Mouse (Mus musculus) forebrain, embryonic 16.5 days (tissue): ENCODE measurements around the gene Fgfr2. TPM values are rescaled to one million over a fixed set of nuclear protein-coding genes. Genes with fewer than 3 reads are reported as not detected.

Source experiments
- ATAC-seq: fragments of 200-750 bp; cut with Nextera tagmentation; 2 replicates; pipeline ENCODE4 v1.8.0; 2017; ENCODE audit warnings: mild to moderate bottlenecking, moderate library complexity
- H3K27ac ChIP-seq: fragments of 300-500 bp; sonication (generic); 2 replicates; pipeline ENCODE4 v1.5.1; 2014; ENCODE audit warnings: low read length, control low read depth
- H3K27me3 ChIP-seq: fragments of 300-500 bp; sonication (generic); replicated peaks from 2 replicates; pipeline ENCODE4 v1.6.1; 2014; ENCODE audit warnings: low read length; ENCODE audit not compliant: control insufficient read depth, insufficient read depth
- H3K36me3 ChIP-seq: fragments of 300-500 bp; sonication (generic); 2 replicates; pipeline ENCODE4 v1.6.1; 2014; ENCODE audit not compliant: control insufficient read depth, insufficient read depth
- H3K4me1 ChIP-seq: fragments of 300-500 bp; sonication (generic); replicated peaks from 2 replicates; pipeline ENCODE4 v1.6.1; 2014; ENCODE audit warnings: low read length; ENCODE audit not compliant: control insufficient read depth, insufficient read depth
- H3K4me2 ChIP-seq: fragments of 300-500 bp; sonication (generic); 2 replicates; pipeline ENCODE4 v1.6.1; 2014; ENCODE audit warnings: mild to moderate bottlenecking, low read length, control low read depth
- H3K4me3 ChIP-seq: fragments of 300-500 bp; sonication (generic); replicated peaks from 2 replicates; pipeline ENCODE4 v1.5.1; 2014; ENCODE audit warnings: mild to moderate bottlenecking, low read length, control low read depth
- H3K9ac ChIP-seq: fragments of 300-500 bp; sonication (generic); replicated peaks from 2 replicates; pipeline ENCODE4 v1.6.1; 2014; ENCODE audit warnings: low read depth, low read length, control low read depth
- H3K9me3 ChIP-seq: fragments of 300-500 bp; sonication (generic); 2 replicates; pipeline ENCODE4 v1.6.1; 2016; ENCODE audit warnings: low read length; ENCODE audit not compliant: control insufficient read depth
- WGBS: fragments of 180-500 bp; shearing (Covaris S2); extraction: QIAGEN DNeasy Blood & Tissue Kit; methylation state at CpG from one replicate; pipeline ENCODE4 v1.1.7; 2014; 5-methylcytosine and 5-hydroxymethylcytosine counted together
- polyA plus RNA-seq: library from polyadenylated mRNA; unstranded; fragments of >200 nt; fragmentation: Nextera tagmentation; extraction: Ambion mirVana; gene quantifications from 2 replicates; pipeline ENCODE4 v1.2.1, GENCODE M21; 2015

The Fgfr2 gene
- polyA plus RNA-seq, 1 experiment from 2014 or later, result 39.2 TPM

DNA sequence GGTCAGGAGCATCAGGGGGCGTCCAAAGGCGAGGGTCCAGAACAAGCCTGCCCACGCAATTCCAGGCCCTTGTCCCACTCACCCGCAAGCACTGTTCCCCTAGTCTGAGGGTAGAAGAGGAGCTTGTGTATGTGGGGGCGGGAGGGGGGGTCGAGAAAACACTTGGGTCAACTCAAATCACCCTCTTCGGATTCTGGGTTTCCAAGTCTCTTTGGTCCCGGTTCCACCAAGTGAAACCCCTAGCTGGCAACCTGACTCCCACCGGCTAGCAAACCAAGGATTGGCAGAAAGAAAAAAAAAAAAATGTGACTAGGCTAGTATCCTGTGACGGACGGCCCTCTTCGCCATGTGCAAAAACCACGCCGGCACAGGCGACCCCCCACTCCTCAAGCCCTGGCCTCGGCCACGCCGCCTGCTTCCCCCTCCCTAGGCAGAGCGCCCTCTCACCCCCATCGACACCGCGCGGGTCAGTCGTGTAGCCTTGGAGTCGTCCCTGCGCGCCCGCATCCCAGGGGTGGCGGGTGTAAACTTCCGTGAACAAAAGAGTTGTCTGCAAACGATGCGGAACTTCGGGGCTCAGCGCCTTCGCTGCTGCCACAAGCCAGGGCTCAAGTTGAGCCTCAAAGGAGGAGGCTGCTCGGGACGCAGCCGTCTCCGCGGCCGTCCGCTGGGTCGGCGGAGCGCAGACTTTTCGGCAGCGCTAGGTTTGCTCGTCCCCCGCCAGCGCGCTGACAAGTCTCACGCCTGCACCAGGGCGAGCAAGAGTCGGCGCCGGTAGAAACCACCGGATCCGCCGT is 310.3 kb downstream of the Fgfr2 start:
- Histone ChIP-seq H3K9ac (peak overlapping the region; percentile 90), H3K4me1 (peaks cover 49% of the 10 kb centered on the region), H3K4me3 (peak overlapping the region; percentile 82), H3K27ac (peak overlapping the region; percentile 90), H3K36me3 (no peaks in the 10 kb centered on the region), H3K9me3 (no peaks in the 10 kb centered on the region), H3K4me2 (peak overlapping the region; percentile 85), H3K27me3 (no peaks in the 10 kb centered on the region)
- ATAC-seq, result peak; percentile 18
- WGBS, result under 1% methylated on average over 59 of the region's 59 CpGs

DNA sequence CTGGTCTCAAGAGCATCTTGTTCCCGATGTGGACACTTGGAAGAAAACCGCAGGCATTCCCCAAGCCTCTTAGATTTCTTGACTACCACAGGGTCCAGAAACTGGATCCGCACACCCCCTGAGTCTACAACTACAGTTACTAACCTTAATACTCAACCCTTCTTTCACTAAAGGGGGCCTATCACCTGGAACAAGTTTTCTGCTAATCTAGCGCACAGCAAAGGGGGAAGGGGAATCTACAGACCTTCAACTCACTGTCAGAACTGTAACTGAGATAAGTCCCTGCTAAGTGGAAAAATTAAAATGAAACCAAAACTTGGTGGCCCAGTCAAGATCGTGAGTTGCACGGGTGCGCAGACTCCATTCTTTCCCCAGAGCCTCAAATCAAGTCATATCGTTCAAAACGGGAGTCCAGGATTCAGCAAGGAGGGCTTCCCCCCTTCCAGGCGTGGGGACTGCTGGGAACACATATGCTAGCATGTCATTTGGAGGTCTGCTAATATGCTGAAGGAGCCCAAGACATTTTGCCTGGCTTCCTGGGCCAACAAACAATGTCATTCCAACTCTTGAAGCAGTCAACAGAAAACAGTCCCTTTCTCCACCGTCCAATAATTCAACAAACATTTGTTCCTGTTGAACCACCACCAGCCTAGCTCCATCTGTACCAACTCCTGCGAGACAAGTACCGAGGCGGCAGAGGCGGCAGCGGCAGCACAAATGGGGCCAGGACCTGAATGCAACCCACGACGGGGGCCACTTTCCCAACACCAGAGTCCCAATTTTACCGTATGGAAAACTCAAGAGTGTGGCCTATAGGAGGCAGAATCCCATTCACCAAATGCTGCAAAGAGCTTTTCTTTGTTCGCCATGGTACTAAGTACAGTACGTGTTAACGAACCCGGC is 311.2 kb downstream of the Fgfr2 start:
- H3K4me3 ChIP-seq, result peak overlapping the region; percentile 82
- H3K9me3 ChIP-seq, result no peaks in the 10 kb centered on the region
- H3K4me2 ChIP-seq, result peak overlapping the region; percentile 85
- H3K36me3 ChIP-seq, result no peaks in the 10 kb centered on the region
- no peak for ATAC-seq
- peak overlapping the region; percentile 90 for H3K9ac ChIP-seq
- peaks cover 58% of the 10 kb centered on the region for H3K4me1 ChIP-seq
- peak overlapping the region; percentile 90 for H3K27ac ChIP-seq
- H3K27me3 ChIP-seq, result no peaks in the 10 kb centered on the region
- WGBS, result 9% methylated on average over 23 of the region's 23 CpGs

DNA sequence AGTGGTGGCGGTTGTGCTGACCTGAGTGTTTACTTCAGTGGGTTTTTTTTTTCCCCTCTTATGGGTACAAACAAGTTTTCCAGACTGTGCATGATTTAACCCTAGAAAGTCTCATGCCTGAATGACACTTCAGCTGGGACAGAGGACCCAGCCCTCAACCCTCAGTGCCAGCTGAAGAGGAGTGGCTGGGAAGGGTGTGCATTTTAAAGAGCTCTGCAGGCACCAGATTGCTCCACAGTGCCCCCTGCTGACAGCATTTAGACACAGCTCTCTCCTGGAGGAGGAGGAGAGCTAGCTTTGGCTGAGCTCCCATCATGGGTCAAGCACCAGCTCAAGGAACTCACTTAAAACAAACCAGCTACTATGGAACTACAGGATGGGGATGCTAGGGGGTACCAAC is 312.3 kb downstream of the Fgfr2 start:
- Histone ChIP-seq H3K4me1 (peaks cover 69% of the 10 kb centered on the region), H3K27me3 (no peaks in the 10 kb centered on the region), H3K4me3 (no peak overlapping the region; the same call in 1 of the 2 replicates), H3K9ac (no peak overlapping the region), H3K27ac (peak overlapping the region; percentile 71), H3K4me2 (peak overlapping the region; percentile 85), H3K36me3 (no peaks in the 10 kb centered on the region), H3K9me3 (no peaks in the 10 kb centered on the region)
- peak; percentile 24 for ATAC-seq
- WGBS, result 23% methylated on average over 1 of the region's 1 CpGs

DNA sequence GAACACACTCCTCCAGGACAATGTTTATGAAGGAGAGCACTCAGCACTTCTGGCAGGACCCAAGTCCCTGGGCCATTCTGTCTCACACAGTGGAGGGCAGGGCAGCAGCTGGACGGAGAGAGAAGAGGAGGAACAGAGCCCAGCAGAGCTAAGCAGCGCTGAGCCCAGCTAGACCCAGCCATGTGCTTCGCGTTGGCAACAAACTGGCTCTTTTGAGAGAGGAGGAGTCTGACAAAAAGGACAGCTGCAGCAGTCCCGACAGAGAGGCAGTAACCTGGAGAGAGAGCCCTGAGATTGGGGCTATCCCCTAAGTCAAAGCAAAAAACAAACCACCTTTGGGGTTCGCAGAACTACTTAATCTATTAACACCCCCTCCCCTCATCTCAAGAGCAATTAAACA is 312.8 kb downstream of the Fgfr2 start:
- Histone ChIP-seq H3K4me3 (no peak overlapping the region), H3K27ac (peak overlapping the region; percentile 71), H3K36me3 (no peaks in the 10 kb centered on the region), H3K27me3 (no peaks in the 10 kb centered on the region), H3K9me3 (no peaks in the 10 kb centered on the region), H3K4me2 (peak overlapping the region; percentile 29), H3K9ac (peak overlapping the region; percentile 24; the same call in 1 of the 2 replicates), H3K4me1 (peaks cover 74% of the 10 kb centered on the region)
- 12% methylated on average over 6 of the region's 6 CpGs for WGBS
- ATAC-seq, result peak; percentile 34

DNA sequence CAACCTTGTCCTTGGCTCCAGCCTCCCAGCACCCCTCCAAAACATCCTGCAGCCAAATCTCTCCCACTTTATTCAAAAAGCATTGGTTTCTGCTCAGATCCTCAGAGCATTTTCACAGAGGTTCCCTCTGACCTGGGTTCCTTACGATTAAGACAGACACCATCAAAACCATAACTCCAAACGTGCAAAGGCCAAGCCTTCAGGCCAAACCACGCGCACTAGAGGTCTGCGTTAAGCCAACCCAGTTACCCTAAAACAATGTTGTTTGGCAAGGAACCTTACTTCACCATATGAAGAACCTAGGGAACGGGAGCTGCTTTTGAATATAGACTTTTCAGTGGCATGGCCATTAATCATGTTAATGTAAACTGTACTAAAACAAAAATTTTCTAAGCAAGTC is 313.4 kb downstream of the Fgfr2 start:
- Histone ChIP-seq H3K27me3 (no peaks in the 10 kb centered on the region), H3K4me2 (peak overlapping the region; percentile 40), H3K9me3 (no peaks in the 10 kb centered on the region), H3K4me3 (no peak overlapping the region), H3K27ac (peak overlapping the region; percentile 71), H3K4me1 (peaks cover 74% of the 10 kb centered on the region), H3K9ac (0 out of 2 replicates have a peak overlapping the region, but pooled peaks have one; percentile 5), H3K36me3 (no peaks in the 10 kb centered on the region)
- WGBS, result 15% methylated on average over 6 of the region's 6 CpGs
- ATAC-seq, result no peak

DNA sequence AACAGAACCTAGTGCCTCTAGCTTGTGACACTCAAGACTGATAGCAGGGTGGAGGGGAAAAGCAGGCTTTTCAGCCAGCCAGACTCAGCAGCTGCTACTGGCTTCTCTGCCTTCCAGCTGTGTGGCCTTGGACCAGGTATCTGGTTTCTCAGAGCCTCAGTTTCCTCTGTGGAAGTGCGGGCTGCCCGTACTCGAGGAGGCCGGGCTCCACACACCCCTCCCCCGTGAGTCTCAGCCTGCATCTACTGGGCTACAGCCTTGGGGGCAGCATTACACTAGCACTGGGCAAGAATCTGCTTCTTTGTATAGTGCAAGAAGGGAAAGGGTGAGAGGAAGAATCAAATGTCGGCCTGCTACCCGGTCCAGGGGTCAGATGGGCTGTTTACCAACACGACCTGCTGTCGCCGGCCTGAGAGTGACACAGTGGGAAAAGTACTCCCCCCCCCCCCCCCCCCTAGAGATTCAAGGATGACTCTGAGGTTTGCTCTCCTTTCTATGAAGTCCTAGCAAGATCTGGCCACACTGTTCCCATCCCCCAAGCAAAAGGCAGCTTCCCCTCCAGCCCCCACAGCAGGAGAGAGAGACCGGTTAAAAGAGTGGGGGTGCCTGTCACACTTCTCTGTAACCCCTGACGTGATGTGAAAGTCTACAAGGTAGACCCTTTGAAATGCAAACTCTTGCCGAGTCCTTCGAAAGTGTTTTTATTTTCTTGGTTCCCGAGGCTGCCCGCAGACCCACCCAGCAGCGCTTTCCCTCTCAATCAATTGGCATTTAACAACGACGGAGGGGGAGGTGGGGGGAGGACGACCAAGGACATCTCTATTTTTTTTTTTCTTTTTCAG is 314.1 kb downstream of the Fgfr2 start:
- H3K27me3 ChIP-seq, result no peaks in the 10 kb centered on the region
- peaks cover 71% of the 10 kb centered on the region for H3K4me1 ChIP-seq
- H3K4me3 ChIP-seq, result peak overlapping the region; percentile 7
- H3K27ac ChIP-seq, result peak overlapping the region; percentile 71
- no peaks in the 10 kb centered on the region for H3K36me3 ChIP-seq
- peak; percentile 24; the same call in 1 of the 2 replicates for ATAC-seq
- WGBS, result 4% methylated on average over 20 of the region's 20 CpGs
- no peaks in the 10 kb centered on the region for H3K9me3 ChIP-seq
- peak overlapping the region; percentile 40 for H3K4me2 ChIP-seq
- peak overlapping the region; percentile 35; the same call in 1 of the 2 replicates for H3K9ac ChIP-seq

DNA sequence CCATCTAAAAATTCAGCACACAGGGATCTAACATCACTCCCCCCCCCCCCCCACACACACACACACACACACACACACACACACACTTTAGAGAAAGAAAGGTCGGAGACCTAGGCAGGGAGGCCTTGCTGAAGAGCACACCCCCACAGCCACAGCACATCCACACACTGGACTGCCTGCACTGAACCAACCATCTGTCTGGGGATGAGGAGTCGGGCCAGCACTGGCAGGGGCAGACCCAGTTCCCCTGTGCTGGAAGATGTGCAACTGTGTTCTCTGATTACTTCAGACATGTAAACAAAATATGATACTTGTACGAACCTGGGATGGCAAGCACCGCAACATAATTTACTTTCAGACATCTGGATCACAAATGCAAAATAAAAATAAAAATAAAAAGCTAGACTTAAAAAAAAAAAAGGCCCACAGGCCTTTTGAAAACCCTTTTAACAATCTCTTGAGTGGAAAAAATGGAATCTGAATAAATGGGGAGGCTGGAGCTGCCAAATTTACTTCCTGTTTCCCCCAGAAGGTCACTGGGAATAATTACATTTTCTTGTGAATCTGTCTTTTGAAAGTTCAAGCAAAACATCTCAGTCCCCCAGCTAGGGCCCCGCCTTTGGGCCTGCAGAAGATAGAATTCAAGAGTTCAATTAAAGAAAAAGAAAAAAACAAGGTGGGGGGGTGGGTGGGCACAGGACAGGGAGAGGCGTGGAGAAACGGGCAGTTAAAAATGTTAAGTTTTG is 314.9 kb downstream of the Fgfr2 start:
- Histone ChIP-seq H3K4me1 (peaks cover 74% of the 10 kb centered on the region), H3K9me3 (no peaks in the 10 kb centered on the region), H3K27me3 (no peaks in the 10 kb centered on the region), H3K4me2 (peak overlapping the region; percentile 40), H3K4me3 (no peak overlapping the region), H3K36me3 (no peaks in the 10 kb centered on the region), H3K9ac (peak overlapping the region; percentile 35; the same call in 1 of the 2 replicates), H3K27ac (peak overlapping the region; percentile 71; the same call in 1 of the 2 replicates)
- 29% methylated on average over 7 of the region's 7 CpGs for whole genome bisulfite sequencing
- ATAC-seq, result no peak
